Mouse (Mus musculus): ENCODE measurements at regions not wholly inside any gene's neighbourhood (a gene's known extent, or its start where the extent isn't known, plus 50 kb on each side); places are given as distances from the start of the nearest gene placed in this dataset.
"Not testable (repeated sequence)": the region's sequence is repeated elsewhere in the genome, so short reads cannot be mapped to it uniquely, and the experiment has no call there.

DNA sequence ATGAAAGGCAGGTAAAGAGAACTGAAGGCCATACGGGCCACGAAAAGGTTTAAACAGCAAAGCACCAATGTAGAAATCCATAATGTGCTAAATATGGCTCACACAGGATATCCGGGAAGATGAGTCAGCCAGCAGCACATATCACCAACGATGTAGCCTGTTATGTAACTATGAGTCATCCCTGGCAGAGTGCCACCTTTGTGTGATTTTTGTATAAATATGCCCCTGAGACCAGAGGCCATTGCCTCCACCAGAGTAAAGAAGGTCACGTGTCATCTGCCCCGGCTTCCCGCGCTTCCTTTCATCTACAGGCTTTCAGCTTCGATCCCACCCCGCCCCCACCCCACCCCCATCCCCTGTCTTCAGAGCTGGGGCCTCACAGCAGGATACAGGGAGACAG is 138.2 kb upstream of the Trim24 start:
- 40% methylated on average over 10 of the region's 10 CpGs for WGBS
- Histone ChIP-seq H3K27me3 (no peaks in the 10 kb centered on the region), H3K4me1 (replicated peaks) (no peaks in the 10 kb centered on the region), H3K4me2 (replicated peaks) (no peak overlapping the region), H3K36me3 (no peaks in the 10 kb centered on the region), H3K27ac (0 out of 2 replicates have a peak overlapping the region, but pooled peaks have one; percentile 14), H3K9me3 (no peaks in the 10 kb centered on the region), H3K4me3 (replicated peaks) (no peak overlapping the region), H3K9ac (replicated peaks) (no peak overlapping the region)
- peak; percentile 30; the same call in 1 of the 2 replicates for ATAC-seq

DNA sequence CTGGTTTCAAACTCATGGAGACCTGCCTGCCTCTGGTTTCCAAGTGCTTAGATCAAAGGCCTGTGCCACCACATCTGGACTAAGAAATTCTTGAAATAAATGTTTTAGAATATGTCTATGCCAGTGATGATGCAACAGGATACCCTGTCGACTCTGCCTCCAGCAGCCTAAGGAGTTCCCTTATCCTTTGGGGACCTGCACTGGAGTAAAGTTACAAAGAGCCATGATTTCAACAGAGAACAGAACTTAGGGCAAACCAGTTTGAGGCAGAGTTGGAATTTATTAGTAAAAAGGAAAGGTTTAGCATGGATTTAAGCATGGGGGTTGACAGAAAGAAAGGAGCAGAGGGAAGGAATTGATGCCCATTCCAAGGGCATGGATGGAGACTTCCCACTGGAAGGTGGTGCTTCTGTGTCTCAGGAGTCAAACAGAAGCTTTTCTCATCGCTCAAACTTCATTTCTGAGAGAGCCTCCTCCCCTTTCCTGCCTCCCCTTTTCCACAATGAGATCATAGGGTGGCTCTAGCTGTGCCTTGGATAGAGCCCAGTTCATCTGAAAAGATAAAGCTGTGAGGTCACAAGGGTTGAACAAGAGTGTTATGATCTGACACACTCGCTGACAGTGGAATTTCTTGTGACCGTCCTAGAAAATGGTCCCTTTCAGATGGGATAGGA is 135.2 kb upstream of the Trim24 start:
- ATAC-seq = no peak

DNA sequence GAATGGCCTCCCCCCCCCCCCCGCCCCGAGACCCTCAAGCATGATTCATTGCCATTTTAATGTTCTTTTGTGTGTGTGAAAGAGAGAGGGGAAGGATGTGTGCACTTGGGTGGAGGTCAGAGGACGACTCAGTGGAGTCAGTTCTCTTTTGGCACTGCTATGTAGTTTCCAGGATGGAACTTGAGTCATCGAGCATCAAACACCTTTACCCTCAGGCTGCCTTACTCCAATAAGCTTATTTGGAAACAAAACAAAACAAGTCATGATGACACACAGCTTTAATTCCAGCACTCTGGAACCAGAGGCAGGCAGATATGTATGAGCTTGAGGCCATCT is 134.7 kb upstream of the Trim24 start:
- H3K4me3 ChIP-seq (replicated peaks) = no peak overlapping the region
- 84% methylated on average over 4 of the region's 4 CpGs for WGBS

More for the DNA sequence above, 135.2 kb upstream of the Trim24 start:
- H3K4me3 ChIP-seq (replicated peaks) = no peak overlapping the region
- H3K36me3 ChIP-seq = no peaks in the 10 kb centered on the region
- H3K27ac ChIP-seq = no peak overlapping the region
- H3K27me3 ChIP-seq = no peaks in the 10 kb centered on the region
- H3K4me2 ChIP-seq (replicated peaks) = no peak overlapping the region
- 0 out of 2 replicates have a peak, but pooled peaks cover 3% of the 10 kb centered on the region for H3K9me3 ChIP-seq
- no peaks in the 10 kb centered on the region for H3K4me1 ChIP-seq (replicated peaks)
- WGBS = 85% methylated on average over 4 of the region's 4 CpGs
- H3K9ac ChIP-seq (replicated peaks) = no peak overlapping the region

DNA sequence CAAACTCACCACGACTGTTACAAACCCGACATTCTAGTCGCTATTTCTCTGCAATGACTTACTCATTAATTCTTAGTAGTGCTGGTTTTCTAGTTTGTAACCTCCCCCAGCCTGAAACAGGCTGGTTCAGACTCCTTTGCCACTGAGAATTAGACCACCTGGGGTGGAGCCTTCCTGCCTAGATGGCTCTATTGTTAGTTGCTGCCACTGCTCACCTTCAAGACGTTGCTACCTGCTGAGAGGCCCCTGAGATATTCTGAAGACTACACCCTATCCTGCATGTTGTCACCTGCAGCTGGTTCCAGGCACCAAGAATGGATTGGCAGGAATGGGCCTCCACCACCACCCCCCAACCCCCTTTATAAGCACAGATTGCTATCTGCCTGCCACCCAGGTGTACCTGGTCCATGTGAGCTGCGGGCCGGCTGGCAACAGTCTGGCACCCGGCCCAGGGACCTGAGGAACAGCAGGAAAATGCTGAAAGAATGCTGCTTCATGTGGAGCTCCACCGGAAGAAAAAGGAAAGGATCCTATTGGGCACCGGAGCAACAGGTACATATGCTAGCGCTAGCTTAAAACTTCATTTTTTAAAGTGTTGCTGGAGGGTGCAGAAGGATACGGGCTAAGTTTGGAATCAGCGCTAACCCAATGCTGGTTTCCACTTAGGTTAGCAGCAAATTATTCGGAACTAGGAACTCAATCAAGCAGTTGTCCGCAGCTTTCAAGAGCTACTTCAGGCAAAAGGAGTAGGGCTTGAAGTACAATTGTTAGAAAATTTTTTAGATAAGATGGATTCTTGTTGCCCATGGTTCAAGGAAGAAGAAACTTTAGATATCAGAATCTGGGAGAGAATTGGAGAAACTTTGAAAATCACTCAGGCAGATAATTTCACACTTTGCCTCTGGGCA is 129.4 kb upstream of the Trim24 start:
- H3K4me1 ChIP-seq (replicated peaks) = no peaks in the 10 kb centered on the region
- no peaks in the 10 kb centered on the region for H3K36me3 ChIP-seq
- H3K27ac ChIP-seq = no peak overlapping the region
- H3K4me3 ChIP-seq (replicated peaks) = no peak overlapping the region
- H3K4me2 ChIP-seq (replicated peaks) = no peak overlapping the region
- H3K9ac ChIP-seq (replicated peaks) = no peak overlapping the region
- whole genome bisulfite sequencing = 86% methylated on average over 14 of the region's 14 CpGs
- no peaks in the 10 kb centered on the region for H3K27me3 ChIP-seq
- 0 out of 2 replicates have a peak, but pooled peaks cover 3% of the 10 kb centered on the region for H3K9me3 ChIP-seq
- ATAC-seq = no peak

More for the DNA sequence above, 134.7 kb upstream of the Trim24 start:
- Histone ChIP-seq H3K27ac (no peak overlapping the region), H3K36me3 (no peaks in the 10 kb centered on the region), H3K27me3 (no peaks in the 10 kb centered on the region), H3K4me1 (replicated peaks) (no peaks in the 10 kb centered on the region), H3K9ac (replicated peaks) (no peak overlapping the region), H3K9me3 (0 out of 2 replicates have a peak, but pooled peaks cover 3% of the 10 kb centered on the region), H3K4me2 (replicated peaks) (no peak overlapping the region)
- no peak for ATAC-seq

DNA sequence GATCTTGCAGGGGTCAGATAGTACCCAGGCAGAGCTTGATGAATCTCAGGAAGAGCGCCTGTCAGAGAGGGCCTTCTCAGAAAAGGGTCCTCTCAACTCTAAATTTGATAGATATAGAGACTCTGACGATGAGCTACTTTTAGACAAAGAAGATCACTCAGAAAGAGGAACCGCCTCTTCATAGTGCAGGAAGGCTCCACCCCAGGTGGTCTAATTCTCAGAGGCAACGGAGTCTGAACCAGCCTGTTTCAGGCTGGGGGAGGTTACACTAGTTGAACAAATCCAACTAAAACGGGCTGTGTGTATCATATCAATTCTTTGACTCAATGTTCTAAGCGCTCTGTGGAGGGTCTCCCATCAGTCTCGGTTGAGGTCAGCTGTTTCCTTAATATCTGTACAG is 128.7 kb upstream of the Trim24 start:
- H3K36me3 ChIP-seq = not testable (repeated sequence)
- WGBS = 78% methylated on average over 7 of the region's 7 CpGs

DNA sequence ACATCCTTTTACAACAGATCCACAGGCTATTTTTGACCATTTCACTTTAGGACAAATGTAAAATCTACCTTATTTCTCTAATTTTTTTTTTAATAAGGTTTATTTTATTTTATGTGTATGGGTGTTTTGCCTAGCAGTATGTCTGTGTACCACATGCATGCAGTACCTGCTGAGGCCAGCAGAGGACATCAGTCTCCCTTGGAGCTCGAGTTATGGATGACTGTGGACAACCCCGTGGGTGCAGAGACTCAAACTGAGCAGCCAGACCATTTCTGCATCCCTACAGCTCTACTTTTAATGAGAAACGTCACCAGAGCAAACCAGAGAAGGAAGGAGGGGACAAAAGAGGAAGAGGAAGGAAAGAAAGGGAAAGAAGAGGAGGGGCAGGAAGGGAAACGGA is 125.9 kb upstream of the Trim24 start:
- Histone ChIP-seq H3K27ac (no peak overlapping the region), H3K4me2 (replicated peaks) (no peak overlapping the region)
- ATAC-seq = no peak

More for the DNA sequence above, 128.7 kb upstream of the Trim24 start:
- not testable (repeated sequence) for H3K4me1 ChIP-seq (replicated peaks); H3K9ac ChIP-seq (replicated peaks); ATAC-seq; H3K4me3 ChIP-seq (replicated peaks); H3K4me2 ChIP-seq (replicated peaks); H3K9me3 ChIP-seq; H3K27ac ChIP-seq; H3K27me3 ChIP-seq

DNA sequence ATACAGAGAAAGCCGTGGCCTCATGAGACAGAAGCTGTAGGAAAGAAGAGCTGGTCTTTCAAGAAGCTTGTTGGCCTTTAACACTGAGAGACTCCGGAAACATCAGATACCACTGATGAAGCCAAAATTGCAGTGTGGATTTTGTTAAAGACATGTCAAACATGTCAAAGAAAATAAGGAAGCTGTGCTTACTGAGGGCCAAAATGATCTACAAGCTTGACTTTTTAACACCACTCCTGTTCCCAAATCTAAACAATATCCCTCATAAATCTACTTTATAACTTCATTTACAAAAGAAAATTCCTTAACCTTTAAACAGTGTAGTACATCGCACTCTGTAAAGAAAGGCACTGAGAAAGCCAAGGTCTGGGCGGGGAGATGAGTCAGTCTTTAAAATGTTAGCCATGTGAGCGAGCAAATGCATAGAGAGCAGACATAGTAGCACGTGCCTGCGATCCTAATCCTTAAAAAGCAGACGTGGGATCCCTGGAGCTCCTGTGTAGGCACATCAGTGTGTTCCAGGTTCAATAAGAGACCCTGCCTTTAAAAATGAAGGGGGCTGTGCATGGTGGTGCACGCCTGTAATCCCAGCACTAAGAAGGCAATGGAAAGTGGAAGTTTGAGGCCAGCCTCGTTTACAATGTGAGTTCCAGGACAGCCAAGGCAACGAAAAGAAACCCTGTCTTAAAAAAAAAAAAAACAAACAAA is 125.1 kb upstream of the Trim24 start:
- no peaks in the 10 kb centered on the region for H3K36me3 ChIP-seq
- H3K4me2 ChIP-seq (replicated peaks) = no peak overlapping the region
- no peaks in the 10 kb centered on the region for H3K9me3 ChIP-seq
- ATAC-seq = no peak
- WGBS = 95% methylated on average over 11 of the region's 11 CpGs
- no peaks in the 10 kb centered on the region for H3K4me1 ChIP-seq (replicated peaks)
- H3K27me3 ChIP-seq = no peaks in the 10 kb centered on the region
- no peak overlapping the region for H3K4me3 ChIP-seq (replicated peaks)
- H3K9ac ChIP-seq (replicated peaks) = no peak overlapping the region
- no peak overlapping the region for H3K27ac ChIP-seq

More for the DNA sequence above, 125.9 kb upstream of the Trim24 start:
- H3K36me3 ChIP-seq = no peaks in the 10 kb centered on the region
- no peaks in the 10 kb centered on the region for H3K9me3 ChIP-seq
- H3K27me3 ChIP-seq = no peaks in the 10 kb centered on the region
- no peak overlapping the region for H3K4me3 ChIP-seq (replicated peaks)
- WGBS = 75% methylated on average over 4 of the region's 4 CpGs
- H3K4me1 ChIP-seq (replicated peaks) = no peaks in the 10 kb centered on the region
- no peak overlapping the region for H3K9ac ChIP-seq (replicated peaks)

DNA sequence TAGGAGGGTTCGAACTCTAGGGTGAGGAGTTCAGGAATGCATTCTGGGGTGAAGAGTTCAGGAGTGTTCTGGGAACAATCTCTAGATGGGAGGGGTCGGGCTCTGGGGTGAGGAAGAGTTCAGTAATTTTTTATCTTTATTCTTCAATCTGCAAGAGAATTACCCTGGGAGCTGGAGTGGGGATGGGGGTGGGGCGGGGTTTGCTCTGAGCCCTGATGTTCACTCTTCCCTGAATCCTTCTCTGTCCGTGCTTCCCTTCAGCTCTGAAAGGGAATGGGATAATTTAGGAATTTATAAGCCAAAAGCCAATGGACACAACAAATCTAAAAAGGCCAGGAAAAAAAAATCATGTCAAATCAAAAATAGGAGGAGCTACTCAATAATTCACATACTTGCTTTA is 122.8 kb upstream of the Trim24 start:
- 97% methylated on average over 4 of the region's 4 CpGs for WGBS

DNA sequence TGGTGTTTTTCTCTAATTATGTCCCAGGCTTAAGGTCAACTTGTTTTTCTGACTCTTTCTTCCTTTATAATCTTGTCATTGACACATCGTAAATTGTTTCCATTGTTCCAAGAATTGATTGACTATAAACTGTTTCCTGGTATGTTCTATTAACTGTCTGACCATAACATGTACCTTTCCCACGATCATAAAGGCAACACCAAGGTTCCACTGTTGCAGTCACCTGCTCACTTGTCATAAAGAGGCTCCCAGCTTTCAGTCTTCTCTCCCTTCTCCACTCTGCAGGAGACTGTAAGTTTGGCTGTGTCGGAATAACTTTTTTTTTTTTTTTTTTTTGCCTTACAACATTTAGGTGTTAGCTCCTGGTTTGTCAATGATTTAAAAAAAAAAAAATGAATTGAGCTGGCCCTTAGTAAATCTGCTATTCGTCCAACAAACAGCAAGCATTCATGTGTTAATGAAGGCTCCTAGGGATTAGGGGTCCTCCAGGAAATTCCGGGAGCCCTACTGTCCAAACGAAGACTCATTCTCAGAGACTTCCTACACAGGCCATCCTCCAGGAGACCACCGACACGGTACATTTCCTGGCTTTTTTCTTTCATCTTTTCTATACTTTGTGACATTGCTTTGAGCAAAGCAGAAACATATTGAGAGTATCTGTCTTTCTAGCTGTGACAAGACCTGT is 122.2 kb upstream of the Trim24 start:
- Histone ChIP-seq H3K9me3 (no peaks in the 10 kb centered on the region), H3K36me3 (no peaks in the 10 kb centered on the region), H3K27ac (no peak overlapping the region), H3K4me2 (replicated peaks) (no peak overlapping the region), H3K9ac (replicated peaks) (no peak overlapping the region), H3K4me3 (replicated peaks) (no peak overlapping the region), H3K4me1 (replicated peaks) (no peaks in the 10 kb centered on the region), H3K27me3 (no peaks in the 10 kb centered on the region)
- 47% methylated on average over 8 of the region's 8 CpGs for WGBS
- no peak for ATAC-seq

More for the DNA sequence above, 122.8 kb upstream of the Trim24 start:
- H3K4me1 ChIP-seq (replicated peaks); H3K9ac ChIP-seq (replicated peaks); H3K4me3 ChIP-seq (replicated peaks); H3K27me3 ChIP-seq; ATAC-seq; H3K27ac ChIP-seq; H3K4me2 ChIP-seq (replicated peaks); H3K9me3 ChIP-seq; H3K36me3 ChIP-seq: not testable (repeated sequence)

DNA sequence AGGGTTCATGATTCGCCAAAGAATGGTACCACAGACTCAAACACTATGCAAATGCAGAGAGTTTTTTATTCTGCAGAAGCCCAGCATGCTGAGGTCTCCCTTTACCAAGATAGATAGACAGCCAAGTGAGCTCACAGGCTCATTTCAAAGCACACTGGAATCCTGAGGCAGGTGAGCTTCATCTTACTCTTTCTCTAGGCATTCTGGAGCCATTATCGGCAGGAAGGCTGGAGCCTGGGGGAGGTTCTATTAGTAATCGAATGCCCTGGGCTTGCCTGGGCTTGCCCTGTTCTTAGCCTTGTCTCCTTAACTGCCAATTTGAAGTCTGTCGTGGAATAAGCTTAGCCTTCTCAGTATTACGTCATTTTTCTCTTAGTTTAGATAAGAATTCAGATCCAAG is 121.6 kb upstream of the Trim24 start:
- WGBS = 90% methylated on average over 5 of the region's 5 CpGs

DNA sequence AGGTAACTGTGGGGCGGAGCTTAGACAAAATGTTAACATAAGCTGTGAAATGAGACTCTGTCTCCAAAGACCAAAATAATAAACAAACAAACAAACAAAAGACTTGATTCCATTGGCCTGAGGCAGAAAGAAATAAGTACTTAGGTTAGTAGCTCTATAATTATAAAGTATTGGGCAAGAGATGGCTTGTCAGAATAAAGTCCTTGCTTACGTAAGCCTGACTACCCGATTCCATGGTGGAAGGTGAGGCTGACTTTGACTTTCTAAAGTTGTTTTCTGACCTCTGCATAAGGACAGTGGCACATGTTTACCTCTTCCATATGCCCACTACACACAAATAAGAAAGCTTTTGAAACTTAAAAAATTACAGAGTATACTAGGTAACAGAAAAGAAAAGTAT is 120.3 kb upstream of the Trim24 start:
- H3K4me1 ChIP-seq (replicated peaks) = no peaks in the 10 kb centered on the region
- no peak overlapping the region for H3K9ac ChIP-seq (replicated peaks)
- WGBS = 98% methylated on average over 3 of the region's 3 CpGs
- H3K27me3 ChIP-seq = no peaks in the 10 kb centered on the region
- no peak overlapping the region for H3K27ac ChIP-seq
- no peak for ATAC-seq
- no peak overlapping the region for H3K4me3 ChIP-seq (replicated peaks)
- H3K36me3 ChIP-seq = no peaks in the 10 kb centered on the region
- H3K9me3 ChIP-seq = no peaks in the 10 kb centered on the region
- no peak overlapping the region for H3K4me2 ChIP-seq (replicated peaks)

More for the DNA sequence above, 121.6 kb upstream of the Trim24 start:
- no peak for ATAC-seq
- Histone ChIP-seq H3K4me3 (replicated peaks) (no peak overlapping the region), H3K27me3 (no peaks in the 10 kb centered on the region), H3K36me3 (no peaks in the 10 kb centered on the region), H3K4me1 (replicated peaks) (no peaks in the 10 kb centered on the region), H3K4me2 (replicated peaks) (no peak overlapping the region), H3K9me3 (no peaks in the 10 kb centered on the region), H3K27ac (no peak overlapping the region), H3K9ac (replicated peaks) (no peak overlapping the region)
